Mouse (Mus musculus) neutrophil, adult 5-6 weeks (primary cell): ENCODE data around the gene Emp2. TPM values are rescaled to one million over a fixed set of nuclear protein-coding genes. Genes with fewer than 3 reads are reported as not detected.
"Not testable (repeated sequence)": the region's sequence is repeated elsewhere in the genome, so short reads cannot be mapped to it uniquely, and the experiment has no call there.

ENCODE experiments used
- ATAC-seq: fragments of 151-379, 151-347 bp; 2 replicates; pipeline ENCODE4 v1.8.0; 2017; ENCODE audit warnings: mild to moderate bottlenecking, moderate TSS enrichment; ENCODE audit not compliant: insufficient number of reproducible peaks, poor library complexity, low FRiP score, severe bottlenecking; ENCODE audit errors: extremely low read depth
- total RNA-seq: library from RNA; stranded (forward); fragments of 200-1000 nt; gene quantifications from 2 replicates; pipeline ENCODE4 v1.2.3, GENCODE M21; 2017

Emp2 gene
- total RNA-seq, 1 experiment from 2014 or later = 0.23 TPM

DNA sequence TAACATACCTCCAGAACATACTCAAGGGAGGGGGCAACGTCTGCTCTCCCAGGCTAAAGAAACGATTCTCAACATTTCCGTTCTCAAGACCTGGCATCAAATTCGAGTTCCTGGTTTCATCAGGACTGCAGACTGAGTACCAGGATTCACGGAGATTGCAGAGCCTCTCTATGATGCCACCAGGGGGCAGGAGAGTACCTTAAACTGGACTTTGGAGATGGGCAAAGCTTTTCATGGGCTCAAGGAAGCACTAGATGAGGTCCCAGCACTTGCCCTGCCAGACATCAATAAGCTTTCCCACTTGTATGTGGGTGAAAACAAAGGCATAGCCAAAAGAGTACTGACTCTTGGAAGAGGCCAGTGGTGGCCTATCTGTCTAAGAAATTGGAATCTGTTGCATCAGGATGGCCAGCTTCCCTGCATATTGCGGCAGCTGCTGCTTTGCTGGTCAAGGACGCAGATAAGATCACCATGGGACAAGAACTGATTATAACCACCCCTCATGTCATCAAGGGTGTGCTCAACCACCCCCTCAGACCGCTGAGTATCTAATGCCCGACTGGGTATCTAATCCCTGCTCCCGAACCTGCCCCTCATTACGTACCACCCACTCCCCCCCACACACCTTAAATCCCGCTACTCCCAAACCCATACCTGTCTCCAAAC, 33.3 kb downstream of the Emp2 start:
- no peak for ATAC-seq

DNA sequence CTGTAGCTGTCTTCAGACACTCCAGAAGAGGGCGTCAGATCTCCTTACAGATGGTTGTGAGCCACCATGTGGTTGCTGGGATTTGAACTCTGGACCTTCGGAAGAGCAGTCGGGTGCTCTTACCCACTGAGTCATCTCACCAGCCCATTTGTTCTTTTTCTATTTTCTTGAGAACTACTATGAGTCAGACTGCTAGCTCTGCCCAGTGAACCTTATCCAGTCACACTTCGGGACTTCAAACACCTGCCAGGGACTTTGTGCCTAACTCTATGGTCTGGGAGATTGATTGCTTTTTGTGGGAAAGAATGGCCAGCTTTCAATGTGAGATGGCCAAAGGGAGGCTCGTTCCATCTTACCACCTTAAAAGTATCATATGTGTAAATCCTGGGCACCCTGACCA, 37.0 kb downstream of the Emp2 start:
- not testable (repeated sequence) for ATAC-seq

DNA sequence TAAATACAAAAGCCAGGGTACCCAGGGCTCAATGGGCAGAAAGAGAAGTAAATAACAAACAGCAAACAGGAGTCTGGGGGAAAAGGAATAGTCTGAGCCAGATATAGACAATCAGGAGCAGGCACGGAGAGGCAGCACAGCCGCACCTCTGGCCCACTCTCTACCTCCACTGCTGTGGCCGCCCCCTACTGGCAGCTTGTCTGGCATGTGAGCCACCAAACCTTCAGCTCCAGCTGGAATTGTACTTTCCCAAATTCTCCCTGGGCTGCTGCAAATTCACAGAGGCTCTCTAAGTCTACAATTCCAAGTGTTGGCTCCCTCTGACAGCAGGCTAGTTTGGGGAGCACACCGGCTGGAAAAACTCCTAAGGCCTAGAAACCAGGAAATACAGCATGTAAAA, 39.3 kb downstream of the Emp2 start:
- no peak for ATAC-seq

DNA sequence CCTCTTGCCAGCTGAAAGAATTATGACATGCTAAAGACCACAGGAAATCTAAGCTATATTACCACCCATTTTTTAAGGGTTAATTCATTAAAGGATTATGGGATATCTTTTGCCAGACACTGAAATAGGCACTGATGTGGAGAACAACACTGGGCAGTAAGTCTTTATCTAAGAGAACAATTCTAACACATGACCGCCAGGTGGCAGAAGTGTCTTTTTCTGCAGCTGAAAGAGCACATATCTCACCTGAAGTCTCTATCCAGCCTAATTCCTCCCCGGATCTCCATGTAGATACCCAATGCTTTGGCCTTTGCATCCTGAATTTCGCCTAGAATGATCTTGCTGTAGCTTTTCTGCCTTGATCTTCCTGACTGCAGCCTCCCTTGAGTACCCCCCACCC, 41.5 kb downstream of the Emp2 start:
- ATAC-seq = peak; percentile 36; the same call in 1 of the 2 replicates

DNA sequence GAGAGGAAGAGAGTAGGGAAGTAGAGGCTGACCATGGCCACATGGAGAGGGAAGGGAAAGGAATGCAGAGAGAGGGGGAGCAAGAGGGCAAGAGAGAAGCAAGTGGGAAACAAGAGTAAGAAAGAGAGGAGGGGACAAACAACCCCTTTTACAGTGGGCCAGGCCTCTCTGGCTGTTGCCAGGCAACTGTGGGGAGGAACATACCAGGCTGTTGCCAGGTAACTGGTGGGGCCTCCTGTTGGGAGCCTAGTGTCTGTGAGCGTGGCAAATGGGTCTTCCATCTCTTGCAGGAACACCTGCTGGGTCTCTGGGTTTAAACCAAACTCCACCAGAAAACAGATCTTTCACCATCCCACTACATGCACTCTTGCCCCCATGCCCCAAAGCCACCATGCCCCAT, 59.8 kb downstream of the Emp2 start:
- no peak for ATAC-seq

DNA sequence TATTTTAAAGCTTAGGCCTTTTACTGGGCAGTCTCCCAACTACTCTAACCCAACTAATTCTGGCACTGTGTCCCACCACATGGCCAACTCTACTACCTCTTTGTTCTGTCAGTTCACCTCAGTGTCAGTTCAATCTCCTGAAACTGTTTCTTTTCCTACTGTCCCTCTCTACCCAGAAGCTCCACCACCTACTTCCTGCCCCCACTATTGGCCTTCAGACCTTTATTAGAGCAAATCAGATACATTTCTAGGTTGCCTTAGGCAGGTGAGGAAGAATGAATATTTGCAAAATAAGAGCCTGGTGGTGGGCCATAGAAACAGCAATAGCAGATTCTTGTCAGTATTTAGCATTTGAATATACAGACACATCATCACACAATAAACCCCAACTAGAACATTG, 77.2 kb downstream of the Emp2 start:
- ATAC-seq = no peak

Other genes starting within 250 kb of the Emp2 start
- gene Rpl39l, start 143.7 kb downstream of the Emp2 start, total RNA-seq = not detected in 2 replicates
- not detected in 2 replicates for gene Atf7ip2, start 121.3 kb downstream of the Emp2 start, total RNA-seq
- gene Tekt5, start 81.5 kb upstream of the Emp2 start, total RNA-seq = 0.23 TPM in 1 of 2 replicates, not detected in the other
- gene Nubp1, start 98.0 kb upstream of the Emp2 start, total RNA-seq = 44.9 and 49.1 TPM in 2 replicates
- 0.23 TPM in 1 of 2 replicates, not detected in the other for gene Tvp23a, start 133.4 kb upstream of the Emp2 start, total RNA-seq
- gene Ciita, start 166.1 kb upstream of the Emp2 start, total RNA-seq = 137 and 148 TPM in 2 replicates
- gene Dexi, start 229.1 kb upstream of the Emp2 start, total RNA-seq = 10.4 and 12.5 TPM in 2 replicates
- 21.5 and 23.8 TPM in 2 replicates for gene Clec16a, start 231.4 kb upstream of the Emp2 start, total RNA-seq